Mouse (Mus musculus): ENCODE measurements around the gene Polr2i. TPM values are rescaled to one million over a fixed set of nuclear protein-coding genes. Genes with fewer than 3 reads are reported as not detected.
"Not testable (repeated sequence)": the region's sequence is repeated elsewhere in the genome, so short reads cannot be mapped to it uniquely, and the experiment has no call there.

Polr2i gene
- polyA plus RNA-seq (2012; rRNA removed), result 107 and 140 TPM in 2 replicates

DNA sequence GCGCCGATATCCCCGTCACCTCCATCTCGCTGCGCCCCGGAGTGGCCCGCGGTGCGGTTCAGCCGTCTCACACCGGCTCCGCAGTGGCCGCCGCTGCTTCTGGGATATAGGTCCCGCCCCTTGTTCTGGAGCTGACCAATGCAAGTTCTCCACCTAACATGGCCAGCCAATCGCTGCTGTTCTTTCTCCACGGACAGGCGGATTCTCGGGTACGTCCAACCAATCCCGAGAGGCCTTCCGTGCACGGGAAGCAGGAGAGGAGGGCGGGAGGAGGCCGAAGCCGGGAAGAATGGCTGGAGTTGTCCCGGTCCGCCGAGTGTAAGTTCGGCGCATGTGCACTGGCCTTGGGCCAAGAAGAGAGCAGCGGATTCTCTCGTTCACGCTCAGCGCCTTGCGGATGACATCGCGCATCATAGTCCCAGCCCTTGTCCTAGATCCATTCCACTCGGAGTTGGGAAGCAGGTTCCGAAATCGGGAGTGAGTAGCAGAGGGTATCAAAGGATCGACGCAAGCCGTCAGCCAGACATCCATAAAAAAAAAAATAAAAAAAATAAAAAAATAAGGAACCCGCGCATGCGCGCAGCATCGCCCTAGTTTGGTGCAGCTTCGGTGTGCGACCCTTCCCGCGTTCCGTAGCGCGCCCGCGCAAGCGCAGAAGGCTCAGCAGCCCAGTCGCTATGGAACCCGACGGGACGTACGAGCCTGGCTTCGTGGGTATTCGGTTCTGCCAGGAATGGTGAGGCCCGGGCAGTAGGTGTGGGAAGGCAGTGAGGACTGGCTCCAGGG lies at the start of gene Polr2i, which contains the start of gene Tbcb:
TSS of gene Polr2i (plus strand) at position 280 of the 786 bp plus-strand sequence.
TSS of gene Tbcb (minus strand) at position 604 of the 786 bp plus-strand sequence.
- DNase-seq (ENCODE audit: low spot score), result peak; percentile 96

DNA sequence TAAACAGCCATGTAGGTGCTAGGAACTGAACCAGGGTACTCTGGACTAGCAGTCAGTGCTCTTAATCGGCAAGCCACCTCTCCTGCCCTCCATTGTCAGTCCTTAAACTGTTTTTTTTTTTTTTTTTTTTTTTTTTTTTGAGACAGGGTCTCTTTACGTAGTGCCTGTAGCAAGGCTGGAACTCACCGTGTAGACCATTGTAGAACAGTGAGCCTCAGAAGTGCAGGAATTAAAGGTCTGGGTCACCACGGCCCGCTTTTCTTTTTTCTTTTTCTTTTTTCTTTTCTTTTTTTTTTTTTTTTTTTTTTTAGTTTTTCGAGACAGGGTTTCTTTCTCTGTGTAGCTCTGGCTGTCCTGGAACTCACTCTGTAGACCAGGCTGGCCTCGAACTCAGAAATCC lies 48.6 kb upstream of the Polr2i start:
- DNase-seq (ENCODE audit: low spot score), result not testable (repeated sequence)

DNA sequence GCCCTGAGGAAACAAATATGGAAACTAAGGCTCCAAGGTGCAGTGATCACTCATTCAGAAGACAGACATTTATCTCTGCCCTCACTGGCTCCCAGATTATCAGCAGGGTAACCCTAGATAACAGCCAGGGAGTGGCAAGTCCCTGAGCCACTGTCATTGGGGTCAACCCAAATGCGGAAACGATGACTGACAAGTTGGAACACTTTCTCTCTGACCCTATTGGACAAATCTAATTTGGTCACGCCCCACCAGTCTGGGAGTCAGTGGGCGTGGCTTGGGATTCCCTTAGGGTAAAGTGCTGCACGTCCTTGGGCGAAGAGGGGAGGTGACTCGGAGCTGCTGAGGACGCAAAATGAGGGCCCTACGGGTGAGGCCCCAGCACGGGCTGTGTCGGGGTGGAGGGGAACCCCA lies 47.9 kb upstream of the Polr2i start, which contains the start of gene Cox7a1:
TSS of gene Cox7a1 (plus strand) at position 266 of the 411 bp plus-strand sequence.
- DNase-seq (ENCODE audit: low spot score), result peak; percentile 52

DNA sequence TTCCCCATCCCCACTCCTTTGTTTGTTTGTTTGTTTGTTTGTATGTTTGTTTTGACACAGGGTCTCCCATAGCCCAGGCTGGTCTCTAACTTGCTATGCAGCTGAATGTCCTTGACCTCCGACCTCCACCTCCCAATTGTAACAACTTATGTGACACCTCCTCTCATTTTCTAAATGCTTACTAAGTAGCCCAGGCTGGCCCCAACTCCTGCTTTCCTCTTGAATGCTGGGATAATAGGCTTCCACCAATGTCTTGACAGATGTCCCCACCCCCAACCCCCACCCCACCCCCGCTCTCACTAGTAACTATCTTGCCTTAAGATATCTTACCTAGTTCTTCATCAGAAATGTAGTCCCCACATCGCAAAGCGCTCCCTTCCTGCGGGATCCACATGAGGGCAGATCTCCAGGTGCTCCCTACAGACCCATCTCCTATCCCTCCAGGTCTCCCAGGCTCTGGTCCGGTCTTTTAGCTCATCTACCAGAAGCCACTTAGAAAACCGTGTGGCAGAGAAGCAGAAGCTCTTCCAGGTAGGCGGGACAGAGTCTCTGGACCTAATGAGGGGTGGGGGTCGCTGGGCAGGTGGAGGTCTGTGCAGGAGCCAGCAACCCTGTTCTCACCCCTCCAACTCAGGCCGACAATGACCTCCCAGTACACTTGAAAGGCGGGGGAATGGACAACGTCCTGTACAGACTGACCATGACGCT lies 47.0 kb upstream of the Polr2i start:
- no peak for DNase-seq (ENCODE audit: low spot score)

DNA sequence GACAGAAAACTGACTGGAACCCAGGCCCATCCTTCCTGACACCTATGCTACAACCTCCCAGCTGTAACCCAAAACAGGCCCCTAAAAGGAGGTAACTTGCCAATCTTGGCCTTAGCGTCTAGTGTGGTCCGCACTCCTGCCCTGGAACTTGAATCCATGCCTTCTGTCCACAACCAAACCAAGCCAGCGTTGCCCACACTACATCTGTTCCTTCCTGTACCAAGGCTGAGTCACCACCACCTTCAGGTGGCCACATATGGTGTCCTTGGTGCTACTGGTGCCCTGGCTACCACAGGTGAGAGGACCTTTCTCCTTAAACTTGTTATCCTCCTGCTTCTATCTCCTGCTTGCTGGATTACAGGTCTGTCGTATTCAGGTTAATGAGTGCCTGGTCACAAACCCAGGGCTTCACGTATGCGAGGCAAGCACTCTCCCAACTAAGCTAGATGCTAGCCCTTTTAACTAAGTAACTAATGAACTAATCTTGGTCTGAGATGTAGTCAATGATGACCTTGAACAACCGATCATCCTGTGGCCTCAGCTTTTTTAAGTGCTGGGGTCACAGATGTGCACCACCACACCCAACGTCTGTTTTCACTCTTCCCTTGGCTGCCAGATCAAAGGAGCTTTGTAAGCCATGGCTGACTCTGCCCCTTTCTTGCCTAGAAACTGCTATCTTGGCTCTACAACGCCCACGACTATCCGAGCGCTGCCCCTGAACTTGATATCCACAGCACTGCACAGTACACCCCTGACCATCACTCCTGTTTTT lies 43.2 kb upstream of the Polr2i start:
- no peak for DNase-seq (ENCODE audit: low spot score)

DNA sequence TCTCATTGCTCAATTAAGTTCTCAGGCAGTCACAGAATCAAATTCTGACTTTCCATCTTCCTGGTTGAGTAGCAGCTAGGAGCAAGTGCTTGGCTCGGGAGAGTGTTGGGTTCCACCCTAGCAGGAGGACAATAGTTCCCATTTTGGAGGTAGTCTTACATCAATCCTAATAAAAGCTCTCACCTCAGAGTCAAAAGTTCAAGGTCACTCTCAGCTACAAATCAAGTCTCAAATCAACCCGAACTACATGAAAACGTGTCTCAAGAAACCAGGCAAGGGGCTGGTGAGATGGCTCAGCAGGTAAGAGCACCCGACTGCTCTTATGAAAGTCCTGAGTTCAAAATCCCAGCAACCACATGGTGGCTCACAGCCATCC lies 42.6 kb upstream of the Polr2i start:
- no peak for DNase-seq (ENCODE audit: low spot score)

DNA sequence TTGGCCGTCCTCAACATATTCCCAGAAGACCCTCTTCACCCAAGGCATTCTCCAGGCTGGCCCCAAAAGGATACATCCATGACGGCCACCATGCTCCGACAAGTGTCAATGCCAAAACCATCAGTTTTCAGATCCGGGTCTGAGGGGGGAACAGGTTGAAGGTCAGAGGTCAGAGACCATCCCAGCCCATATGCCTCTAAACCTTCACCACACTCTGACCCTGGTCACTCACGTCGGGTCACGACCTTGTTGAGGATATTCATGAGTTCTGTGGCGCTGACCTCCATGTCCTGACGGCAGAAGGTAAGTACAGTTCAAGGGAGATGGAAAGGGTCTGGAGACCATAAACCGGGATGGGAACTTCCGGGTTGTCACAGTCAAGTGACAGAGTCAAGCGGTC lies 39.7 kb upstream of the Polr2i start:
- no peak for DNase-seq (ENCODE audit: low spot score)

DNA sequence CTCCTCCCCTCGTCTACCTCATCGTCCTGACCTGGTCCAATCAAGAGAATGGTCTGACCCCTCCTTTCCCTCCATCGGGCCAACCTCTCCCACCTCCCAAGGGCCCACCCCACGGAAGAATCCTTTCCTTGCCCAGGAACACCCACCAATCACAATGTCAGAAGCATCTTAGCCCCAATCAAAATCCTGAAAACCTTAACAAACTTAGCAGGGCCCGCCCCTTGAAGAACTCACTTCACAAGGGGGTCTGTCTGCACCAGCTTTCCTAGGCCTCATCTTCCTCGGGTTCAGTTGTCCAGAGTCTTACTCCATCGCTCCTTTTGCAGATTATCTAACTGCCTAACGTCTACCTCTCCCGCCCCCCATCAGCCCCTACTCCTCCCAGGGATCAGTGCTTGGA lies 38.7 kb upstream of the Polr2i start:
- DNase-seq (ENCODE audit: low spot score), result no peak

DNA sequence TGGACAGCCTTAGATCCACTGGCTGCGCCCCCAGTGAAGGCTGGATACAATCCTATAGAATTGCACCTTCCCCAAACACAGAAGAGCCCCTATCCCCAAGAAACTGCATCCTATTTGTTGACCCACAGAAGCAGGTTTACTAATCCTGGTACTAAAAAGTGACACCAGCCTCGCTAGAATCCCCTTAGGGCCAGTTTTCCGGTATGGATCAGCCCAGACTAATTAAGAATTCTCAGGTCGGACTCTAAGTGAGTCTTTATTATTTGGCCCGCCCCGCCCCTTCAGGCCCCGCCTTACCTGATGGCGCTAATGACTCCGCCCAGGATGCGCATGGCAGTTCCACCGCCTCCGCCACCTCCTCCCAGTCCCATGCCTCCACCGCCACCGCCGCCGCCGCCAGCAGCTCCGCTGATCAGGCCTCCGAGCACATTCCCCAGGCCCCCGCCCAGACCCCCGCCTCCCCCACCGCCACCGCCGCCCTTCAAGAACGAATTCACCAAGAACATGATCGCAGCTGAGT lies 38.1 kb upstream of the Polr2i start:
- peak; percentile 70 for DNase-seq (ENCODE audit: low spot score)

DNA sequence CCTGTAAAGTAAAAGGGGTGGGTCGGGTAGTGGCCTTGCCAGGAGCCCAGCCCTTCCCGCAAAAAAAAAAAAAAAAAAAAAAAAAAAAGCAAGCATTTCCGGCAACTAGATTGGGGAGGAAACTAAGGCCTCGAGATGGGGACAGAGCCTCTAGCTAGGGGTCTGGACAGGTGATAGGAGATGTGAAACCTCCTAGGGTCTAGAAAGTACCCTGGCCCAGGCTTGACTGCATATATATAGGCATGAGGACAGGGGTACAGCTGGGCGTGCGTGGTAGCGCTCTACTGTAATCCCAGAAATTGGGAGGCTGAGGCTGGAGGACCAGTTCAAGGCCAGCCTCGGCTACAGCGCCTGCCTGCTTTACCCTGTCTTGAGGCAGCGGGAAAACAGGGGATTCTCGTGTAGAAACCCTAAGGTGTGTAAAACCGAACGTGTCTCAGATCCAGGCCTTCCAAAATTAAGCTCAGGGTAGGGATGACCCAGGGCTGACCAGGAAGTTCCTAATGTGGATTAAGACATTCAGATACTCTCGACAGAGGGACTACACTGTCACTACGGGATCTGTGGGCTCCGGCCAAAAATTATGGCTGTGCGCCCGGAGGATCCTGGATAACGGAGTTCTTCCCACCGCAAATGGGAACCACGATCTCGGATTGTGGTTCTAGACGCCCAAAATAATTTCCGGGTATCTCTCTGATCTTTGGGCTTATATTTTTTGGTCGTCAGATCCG lies 37.5 kb upstream of the Polr2i start:
- DNase-seq (ENCODE audit: low spot score), result no peak

DNA sequence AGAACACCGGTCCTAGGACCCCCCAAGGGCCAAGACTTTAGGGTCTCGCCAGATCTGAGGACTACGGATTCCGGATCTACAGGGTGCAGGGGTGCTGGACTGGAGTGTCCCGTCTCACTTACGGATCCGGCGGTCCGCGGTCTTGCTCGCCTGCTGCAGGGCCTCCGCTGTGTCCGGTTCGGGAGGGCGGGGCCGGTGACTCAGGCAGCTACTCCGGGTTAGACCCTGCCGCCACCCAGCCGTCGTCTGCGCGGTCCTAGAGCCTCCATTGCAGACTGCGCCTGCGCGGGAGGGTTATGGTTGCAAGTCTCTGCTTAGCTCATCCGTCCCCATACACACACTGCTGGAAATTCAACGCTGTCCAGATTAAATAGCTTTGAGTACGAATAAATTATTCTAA lies 36.9 kb upstream of the Polr2i start:
- DNase-seq (ENCODE audit: low spot score), result peak; percentile 89

DNA sequence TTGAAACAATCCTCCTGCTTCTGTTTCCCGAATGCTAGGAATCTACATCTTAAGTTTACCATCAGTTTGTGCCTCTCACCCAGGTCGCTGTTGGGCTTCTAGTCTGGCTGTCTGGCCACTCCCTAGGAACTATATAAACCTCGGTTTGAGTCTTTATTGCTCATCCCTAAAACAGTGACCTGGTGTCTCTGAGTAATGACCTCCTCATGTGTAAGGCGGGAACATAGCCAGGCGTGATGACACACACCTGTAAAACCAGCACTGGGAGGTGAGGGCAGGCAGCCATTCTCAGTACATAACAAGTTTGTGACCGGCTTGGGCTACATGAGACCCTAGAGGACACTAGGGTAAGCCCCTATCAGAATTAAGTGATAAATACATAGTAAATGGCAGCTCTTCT lies 36.3 kb upstream of the Polr2i start:
- DNase-seq (ENCODE audit: low spot score), result no peak

DNA sequence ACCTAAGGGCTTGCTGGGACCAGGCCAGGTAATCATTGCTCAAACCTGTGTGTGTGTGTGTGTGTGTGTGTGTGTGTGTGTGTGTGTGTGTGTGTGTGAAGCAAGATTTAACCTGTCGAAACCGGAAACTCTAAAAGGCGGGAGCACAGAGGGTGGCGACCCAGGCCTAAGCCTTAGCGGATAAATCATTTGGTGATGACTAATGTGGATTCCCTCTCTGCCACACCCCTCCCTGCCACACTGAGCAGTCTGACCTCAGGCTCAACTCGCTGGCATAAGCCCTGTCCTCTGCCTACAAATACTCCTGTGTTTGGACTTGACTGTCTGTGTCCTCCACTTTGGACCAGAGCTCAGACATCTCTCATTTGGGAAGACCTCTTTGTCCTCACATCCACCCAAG lies 35.6 kb upstream of the Polr2i start:
- no peak for DNase-seq (ENCODE audit: low spot score)

DNA sequence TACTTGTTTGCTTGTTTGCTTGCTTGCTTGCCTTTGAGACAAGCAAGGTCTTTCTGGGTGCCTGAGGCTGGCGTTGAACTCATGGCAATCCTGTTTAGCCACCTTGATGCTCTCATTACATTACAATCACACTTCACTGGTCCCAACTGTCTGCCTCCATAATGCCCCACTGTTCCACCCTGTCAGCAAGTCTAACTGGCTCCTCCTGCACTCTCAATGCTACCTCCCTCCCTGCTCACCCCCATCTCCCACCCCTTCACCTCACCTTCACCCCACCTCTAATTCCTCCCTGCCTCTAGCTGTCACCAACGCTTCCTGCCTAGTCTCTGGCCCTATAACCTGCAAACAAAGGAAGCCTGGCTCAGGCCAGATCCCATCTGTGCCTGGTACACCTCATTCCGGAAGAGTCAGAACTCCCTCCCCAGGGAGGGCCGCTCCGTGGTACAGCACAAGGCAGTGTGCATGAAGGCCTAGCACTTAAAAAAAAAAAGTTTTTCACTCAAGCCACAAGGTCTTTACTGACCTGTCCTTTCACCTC lies 34.1 kb upstream of the Polr2i start:
- DNase-seq (ENCODE audit: low spot score), result no peak

DNA sequence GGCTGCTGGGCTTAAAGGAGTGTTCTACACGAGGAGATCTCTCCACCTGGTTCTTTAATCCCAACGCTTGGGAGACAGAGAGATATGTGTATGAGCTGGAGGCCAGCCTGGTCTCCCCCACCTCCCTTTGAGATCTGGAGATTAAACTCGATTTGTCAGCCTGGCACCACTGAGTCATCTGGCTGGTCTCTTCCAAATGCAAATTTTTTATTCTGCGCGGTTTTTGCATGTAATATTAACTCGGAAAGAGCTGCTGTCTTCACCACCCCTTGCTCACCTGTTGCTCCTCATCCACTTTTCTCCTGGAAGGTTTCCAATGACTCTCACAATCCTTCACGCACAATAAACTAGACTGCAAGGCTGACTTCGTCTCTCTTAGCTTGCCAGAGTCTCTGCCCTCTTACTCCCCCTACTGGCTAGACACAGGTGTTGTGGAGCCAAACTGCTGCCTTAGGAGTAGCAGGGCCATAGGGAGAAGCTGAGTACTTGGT lies 33.2 kb upstream of the Polr2i start, which contains the start of gene Capns1:
TSS of gene Capns1 (minus strand) at position 331 of the 491 bp plus-strand sequence.
- no peak for DNase-seq (ENCODE audit: low spot score)

DNA sequence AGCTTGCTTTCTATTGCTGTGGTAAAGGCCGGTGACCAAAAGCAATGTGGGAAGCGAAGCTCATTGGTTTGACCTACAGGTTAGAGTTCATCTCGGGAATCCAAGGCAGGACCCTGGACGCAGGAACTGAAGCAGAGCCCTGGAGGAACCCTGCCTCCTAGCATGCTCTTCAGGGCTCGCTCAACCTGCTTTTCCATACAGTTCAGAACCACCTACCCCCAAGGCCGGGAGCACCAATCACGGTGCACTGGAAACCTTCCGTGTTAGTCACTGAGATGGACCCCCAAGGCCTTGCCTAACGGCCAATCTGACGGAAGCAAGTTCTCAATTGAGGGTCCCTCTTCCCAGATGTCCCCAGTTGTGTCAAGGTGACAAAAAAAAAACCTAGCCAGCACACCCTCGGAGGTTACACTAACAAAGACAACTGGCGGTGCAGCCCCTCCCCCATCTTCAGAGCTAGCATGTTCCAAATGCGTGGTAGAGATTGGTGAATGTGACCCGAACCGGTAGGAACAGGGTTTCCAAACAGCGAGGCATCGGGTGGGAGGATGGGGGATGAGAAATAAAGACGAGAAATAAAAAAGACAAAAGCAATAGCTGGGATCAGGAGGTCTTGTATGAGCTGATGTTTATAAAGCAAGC lies 32.1 kb upstream of the Polr2i start:
- no peak for DNase-seq (ENCODE audit: low spot score)

DNA sequence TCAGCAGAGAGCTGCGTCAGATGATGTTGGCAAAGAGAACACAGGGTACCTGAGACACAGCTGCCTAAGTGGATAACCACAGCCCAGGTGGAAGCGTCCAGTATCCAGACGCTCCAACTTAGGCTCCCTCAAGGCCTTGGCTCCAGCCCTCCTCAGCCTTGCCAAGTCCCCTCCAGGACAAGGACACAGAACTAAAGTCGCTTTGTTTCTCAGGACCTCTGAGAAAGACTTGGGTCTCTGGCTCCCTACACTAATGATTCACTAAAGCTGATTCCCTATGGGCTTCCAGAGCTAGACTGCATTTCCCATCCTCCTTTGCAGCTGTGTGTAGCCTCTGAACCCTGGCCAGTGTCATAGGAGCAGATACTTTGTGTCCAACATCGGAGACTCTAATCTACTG lies 31.5 kb upstream of the Polr2i start:
- no peak for DNase-seq (ENCODE audit: low spot score)

DNA sequence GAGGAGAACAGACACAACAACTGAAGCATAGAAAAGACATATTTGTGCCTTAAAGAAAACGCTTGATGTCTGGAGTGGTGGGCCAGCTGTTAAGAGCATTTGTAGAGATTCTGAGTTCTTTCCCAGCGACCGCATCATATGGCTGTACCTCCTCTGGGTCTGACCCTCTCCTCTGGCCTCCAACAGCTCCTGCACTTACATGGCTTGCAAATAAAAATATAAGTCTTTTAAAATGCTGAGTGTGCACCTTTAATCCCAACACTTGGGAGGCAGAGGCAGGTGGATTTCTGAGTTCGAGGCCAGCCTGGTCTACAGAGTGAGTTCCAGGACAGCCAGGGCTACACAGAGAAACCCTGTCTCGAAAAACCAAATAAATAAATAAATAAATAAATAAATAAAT lies 31.1 kb upstream of the Polr2i start:
- not testable (repeated sequence) for DNase-seq (ENCODE audit: low spot score)

DNA sequence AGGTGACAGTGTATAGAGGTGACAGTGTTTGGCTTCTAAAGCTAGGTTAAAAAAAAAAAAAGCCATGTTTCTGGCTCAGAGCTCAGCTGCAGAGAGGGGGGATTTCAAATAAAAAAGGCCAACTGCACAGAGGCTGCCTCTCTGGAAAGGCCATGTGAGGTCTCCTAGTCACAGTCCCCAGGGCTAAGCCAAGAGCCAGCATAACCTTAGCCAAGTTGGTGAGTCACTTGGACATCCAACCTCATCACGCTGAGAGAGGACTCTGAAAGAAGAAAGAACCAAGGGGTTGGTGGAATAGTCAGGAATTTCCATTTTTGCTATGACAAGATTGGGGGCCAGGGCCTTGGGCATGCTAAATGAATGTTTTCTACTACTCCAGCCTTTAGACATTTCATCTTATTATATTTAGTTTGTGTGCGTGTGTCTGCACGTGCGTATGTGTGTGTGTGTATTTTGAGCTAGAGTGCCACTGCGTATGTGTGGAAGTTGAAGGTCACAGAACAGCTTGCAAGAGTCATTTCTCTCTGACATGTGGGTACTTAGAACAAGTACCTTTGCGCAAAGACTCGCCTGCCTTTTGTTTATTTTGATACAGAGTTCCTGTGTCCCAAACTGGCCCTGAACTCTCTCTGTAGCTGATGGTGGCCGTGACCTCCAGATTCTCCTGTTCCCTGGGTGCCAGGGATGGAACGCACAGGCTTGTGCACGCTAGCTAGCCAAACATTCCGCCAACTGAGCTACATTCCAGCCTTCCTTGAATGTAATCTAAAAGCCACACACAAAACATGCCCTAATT lies 28.7 kb upstream of the Polr2i start:
- no peak for DNase-seq (ENCODE audit: low spot score)

DNA sequence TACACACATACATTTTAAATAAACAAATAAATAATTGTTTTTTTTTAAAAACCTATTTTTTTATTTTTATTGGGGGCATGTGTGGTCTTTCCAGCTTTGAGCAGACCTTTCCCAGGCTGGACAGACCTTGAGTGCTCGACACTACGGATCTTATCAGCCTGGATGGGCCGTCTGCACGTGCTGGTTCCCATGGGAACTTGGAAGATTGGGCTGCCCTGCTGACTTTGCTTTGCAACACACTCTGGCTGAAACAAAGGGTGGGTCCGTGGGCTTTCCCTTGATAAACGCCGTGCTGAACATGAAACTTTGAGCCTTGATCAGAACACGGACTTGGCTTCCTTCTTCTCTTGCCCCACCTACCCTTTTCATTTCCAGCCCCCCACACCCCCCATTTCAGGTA lies 27.4 kb upstream of the Polr2i start:
- DNase-seq (ENCODE audit: low spot score), result no peak
